8 mouse cellular contexts compared by ENCODE assay signal in genomic region chr1:86154133-86154823, GRCm38 (mm10). TPM values are rescaled to one million over a fixed set of nuclear protein-coding genes. Genes with fewer than 3 reads are reported as not detected.
DNase-seq lines count a peak whose midpoint lies in the region; ATAC-seq and TF ChIP-seq lines count a peak whose summit lies in the region.

Gene Armc9 (plus strand): TSS chr1:86154780.

- no peaks in the 10 kb centered on the region; the same call in 1 of the 2 replicates for H3K79me2 ChIP-seq in MEL (ENCODE audit: control insufficient read depth, insufficient read depth, low read length, poor library complexity)

- H3K4me1 ChIP-seq in MEL (ENCODE audit: control insufficient read depth in 1 of 2, insufficient read depth in 2 of 2, low read length in 2 of 2) = peaks cover 3 to 7% of the 10 kb centered on the region in 2 experiments; a peak in 2 of 4 replicates
- H3K4me1 ChIP-seq in cerebellum, adult 2 months (ENCODE audit: control insufficient read depth, insufficient read depth, low read length) = peaks cover 3% of the 10 kb centered on the region; the same call in 1 of the 2 replicates
- H3K4me1 ChIP-seq in lung, embryonic 16.5 days (replicated peaks; ENCODE audit: control insufficient read depth, insufficient read depth, low read length) = peaks cover 7% of the 10 kb centered on the region

- peak within 1 kb of the TSS; percentile 81 for H3K9ac ChIP-seq in MEL (ENCODE audit: control insufficient read depth, low read depth, low read length, poor library complexity, severe bottlenecking)
- H3K9ac ChIP-seq in lung, embryonic 16.5 days (ENCODE audit: low read length) = peak within 1 kb of the TSS; percentile 73

- peaks cover 0 to 5% of the 10 kb centered on the region in 2 experiments; a peak in 2 of 4 replicates for H3K36me3 ChIP-seq in MEL (ENCODE audit: control insufficient read depth in 1 of 2, insufficient read depth in 2 of 2, low read length in 2 of 2)
- no peaks in the 10 kb centered on the region for H3K36me3 ChIP-seq in lung, embryonic 16.5 days (ENCODE audit: control insufficient read depth, insufficient read depth, low read length)

- H3K4me3 ChIP-seq in MEL (ENCODE audit: control insufficient read depth in 1 of 2, insufficient read depth in 1 of 2, low read depth in 2 of 2, low read length in 2 of 2) = peak within 1 kb of the TSS; percentile 75 to 84
- H3K4me3 ChIP-seq in cerebellum, adult 2 months (replicated peaks; ENCODE audit: insufficient read depth, low read depth, low read length) = peak within 1 kb of the TSS; percentile 76
- H3K4me3 ChIP-seq in lung, embryonic 16.5 days (ENCODE audit: low read length) = peak within 1 kb of the TSS; percentile 70

- H3K4me2 ChIP-seq in lung, embryonic 16.5 days (ENCODE audit: low read depth, low read length) = peak within 1 kb of the TSS; percentile 69

- TF ChIP-seq POLR2A in MEL (IDR thresholded peaks at IDR 0.05; ENCODE audit: control insufficient read depth in 1 of 2, insufficient read depth in 1 of 2, low read depth in 1 of 2, low read length in 2 of 2, poor library complexity in 1 of 2) = peak; percentile 52 to 96; a peak in 2 of 4 replicates
- TF ChIP-seq POLR2A in cerebellum, adult 2 months (IDR thresholded peaks at IDR 0.05; ENCODE audit: borderline replicate concordance, insufficient read depth, low read length) = peak; percentile 96

- no peak for TF ChIP-seq EP300 in MEL (IDR thresholded peaks at IDR 0.05; ENCODE audit: low read depth in 1 of 2, low read length in 2 of 2)

- 4% methylated on average over 40 of the region's 40 CpGs for WGBS in cerebellum, adult 2 months
- 3% methylated on average over 40 of the region's 40 CpGs for WGBS in lung, embryonic 16.5 days

- peak within 1 kb of the TSS; percentile 94 for H3K27ac ChIP-seq in MEL (ENCODE audit: control insufficient read depth, low read depth, low read length)
- H3K27ac ChIP-seq in cerebellum, adult 2 months (ENCODE audit: insufficient read depth, low read length) = peak within 1 kb of the TSS; percentile 10
- peak within 1 kb of the TSS; percentile 81 for H3K27ac ChIP-seq in lung, embryonic 16.5 days (ENCODE audit: low read length)

- ATAC-seq in hematopoietic stem cell, adult 5-6 weeks (replicated peaks in 1 of 2; ENCODE audit: insufficient read depth in 1 of 2, low FRiP score in 2 of 2, low TSS enrichment in 1 of 2, low read depth in 1 of 2, poor library complexity in 2 of 2, severe bottlenecking in 2 of 2) = peak; percentile 97 to 99
- ATAC-seq in lung, embryonic 16.5 days (ENCODE audit: low read depth) = peak; percentile 100

- TF ChIP-seq CTCF in MEL (IDR thresholded peaks at IDR 0.05 in 2 of 3, conservative IDR thresholded peaks at IDR 0.05 in 1 of 3; ENCODE audit: control insufficient read depth in 1 of 3, insufficient read depth in 1 of 3, low read depth in 2 of 3, low read length in 3 of 3, poor library complexity in 1 of 3, severe bottlenecking in 1 of 3) = no peak
- TF ChIP-seq CTCF in cerebellum, adult 2 months (IDR thresholded peaks at IDR 0.05; ENCODE audit: borderline replicate concordance, insufficient read depth, low read depth, low read length) = no peak

- DNase-seq in MEL (ENCODE audit: low read depth, low spot score) = peak; percentile 99
- DNase-seq in cerebellum, adult 2 months = peak; percentile 93 to 95
- DNase-seq in forelimb bud, embryonic 11.5 days (ENCODE audit: low read depth, low spot score) = peak; percentile 95
- peak; percentile 82 for DNase-seq in layer of hippocampus, adult 9-10 months (ENCODE audit: low spot score)
- DNase-seq in ovary, postnatal 10 days (ENCODE audit: low spot score) = peak; percentile 88
- DNase-seq in thymus, postnatal 10 days (ENCODE audit: low spot score in 2 of 2) = peak; percentile 92 to 93

- no peak for TF ChIP-seq RAD21 in MEL (IDR thresholded peaks at IDR 0.05; ENCODE audit: low read depth, low read length)

- H3K9me3 ChIP-seq in MEL (replicated peaks; ENCODE audit: insufficient read depth, low read length) = no peaks in the 10 kb centered on the region
- H3K9me3 ChIP-seq in lung, embryonic 16.5 days (ENCODE audit: control insufficient read depth, low read length) = no peaks in the 10 kb centered on the region

- H3K27me3 ChIP-seq in MEL (ENCODE audit: control insufficient read depth in 1 of 2, insufficient read depth in 2 of 2, low read length in 2 of 2) = no peaks in the 10 kb centered on the region
- no peaks in the 10 kb centered on the region for H3K27me3 ChIP-seq in cerebellum, adult 2 months (ENCODE audit: control insufficient read depth, insufficient read depth, low read length)
- no peaks in the 10 kb centered on the region for H3K27me3 ChIP-seq in lung, embryonic 16.5 days (ENCODE audit: control insufficient read depth, insufficient read depth, low read depth, low read length)

TF ChIP-seq in MEL, 35 proteins besides CTCF, POLR2A, EP300 and RAD21:
- no peak for TF ChIP-seq GATA1 (IDR thresholded peaks at IDR 0.05; ENCODE audit: low read depth, low read length)
- TF ChIP-seq POLR2AphosphoS5 (IDR thresholded peaks at IDR 0.05; ENCODE audit: borderline replicate concordance, low read depth, low read length) = no peak
- TF ChIP-seq MAX (IDR thresholded peaks at IDR 0.05; ENCODE audit: low read length) = peak; percentile 98
- peak; percentile 96 for TF ChIP-seq ELF1 (IDR thresholded peaks at IDR 0.05; ENCODE audit: low read depth, low read length)
- TF ChIP-seq NELFE (IDR thresholded peaks at IDR 0.05; ENCODE audit: low read depth, low read length) = peak; percentile 89
- TF ChIP-seq CHD2 (IDR thresholded peaks at IDR 0.05; ENCODE audit: low read length) = no peak
- TF ChIP-seq ZMIZ1 (IDR thresholded peaks at IDR 0.05; ENCODE audit: low read depth, low read length) = no peak
- no peak for TF ChIP-seq MYB (IDR thresholded peaks at IDR 0.05; ENCODE audit: low read depth, low read length)
- TF ChIP-seq POLR2AphosphoS2 (IDR thresholded peaks at IDR 0.05; ENCODE audit: low read length) = peak; percentile 75; the same call in 1 of the 2 replicates
- TF ChIP-seq ETS1 (IDR thresholded peaks at IDR 0.05; ENCODE audit: low read depth, low read length) = peak; percentile 32; the same call in 1 of the 2 replicates
- TF ChIP-seq GABPA (IDR thresholded peaks at IDR 0.05; ENCODE audit: low read depth, low read length) = no peak
- no peak for TF ChIP-seq MAZ (IDR thresholded peaks at IDR 0.05; ENCODE audit: low read depth, low read length)
- peak; percentile 99 for TF ChIP-seq USF1 (IDR thresholded peaks at IDR 0.05; ENCODE audit: low read depth, low read length)
- peak; percentile 96 for TF ChIP-seq MXI1 (IDR thresholded peaks at IDR 0.05; ENCODE audit: low read depth, low read length)
- peak; percentile 78; the same call in 1 of the 2 replicates for TF ChIP-seq MYC (IDR thresholded peaks at IDR 0.05; ENCODE audit: low read depth, low read length)
- no peak for TF ChIP-seq CHD1 (IDR thresholded peaks at IDR 0.05; ENCODE audit: low read depth, low read length)
- TF ChIP-seq ZC3H11A (IDR thresholded peaks at IDR 0.05; ENCODE audit: low read depth, low read length) = no peak
- TF ChIP-seq MEF2A (IDR thresholded peaks at IDR 0.05; ENCODE audit: extremely low read depth, insufficient replicate concordance, low read depth, low read length, poor library complexity, severe bottlenecking) = no peak
- TF ChIP-seq SMC3 (IDR thresholded peaks at IDR 0.05; ENCODE audit: low read depth, low read length) = no peak
- TF ChIP-seq SIN3A (IDR thresholded peaks at IDR 0.05; ENCODE audit: low read length) = peak; percentile 96
- TF ChIP-seq USF2 (IDR thresholded peaks at IDR 0.05; ENCODE audit: borderline replicate concordance in 1 of 2, insufficient read depth in 1 of 2, low read depth in 1 of 2, low read length in 2 of 2) = peak; percentile 85 to 95; a peak in 3 of 4 replicates
- TF ChIP-seq NRF1 (IDR thresholded peaks at IDR 0.05; ENCODE audit: insufficient read depth, low read depth, low read length, poor library complexity, severe bottlenecking) = no peak
- TF ChIP-seq RCOR1 (IDR thresholded peaks at IDR 0.05; ENCODE audit: low read depth, low read length) = no peak
- no peak for TF ChIP-seq ZNF384 (IDR thresholded peaks at IDR 0.05; ENCODE audit: low read depth, low read length)
- peak; percentile 89 for TF ChIP-seq HCFC1 (IDR thresholded peaks at IDR 0.05; ENCODE audit: low read depth, low read length)
- TF ChIP-seq TCF12 (IDR thresholded peaks at IDR 0.05; ENCODE audit: low read depth, low read length) = peak; percentile 72
- no peak for TF ChIP-seq JUND (IDR thresholded peaks at IDR 0.05; ENCODE audit: low read depth, low read length)
- TF ChIP-seq KAT2A (conservative IDR thresholded peaks at IDR 0.05; ENCODE audit: low read depth, low read length) = no peak; the same call in 1 of the 2 replicates
- peak; percentile 64; the same call in 1 of the 2 replicates for TF ChIP-seq BHLHE40 (IDR thresholded peaks at IDR 0.05; ENCODE audit: borderline replicate concordance, low read depth, low read length)
- no peak for TF ChIP-seq UBTF (IDR thresholded peaks at IDR 0.05; ENCODE audit: borderline replicate concordance, insufficient read depth, low read depth, low read length)
- TF ChIP-seq TBP (IDR thresholded peaks at IDR 0.05; ENCODE audit: low read depth, low read length) = peak; percentile 92
- peak; percentile 40 for TF ChIP-seq TAL1 (IDR thresholded peaks at IDR 0.05; ENCODE audit: low read length)
- no peak for TF ChIP-seq ZKSCAN1 (IDR thresholded peaks at IDR 0.05; ENCODE audit: low read depth, low read length)
- no peak for TF ChIP-seq E2F4 (IDR thresholded peaks at IDR 0.05; ENCODE audit: borderline replicate concordance, low read depth, low read length)
- TF ChIP-seq MAFK (IDR thresholded peaks at IDR 0.05; ENCODE audit: borderline replicate concordance, low read depth, low read length) = no peak
TF ChIP-seq in MEL: peak in this region for 15.

RNA-seq across cellular contexts. Expression of gene Armc9, which starts in this region (rescaled TPM):
- 5.9 and 7.2 TPM in 2 replicates for total RNA-seq in MEL (2012; rRNA removed)
- 10 to 100 TPM in 1 of 2 experiments, not detected in 1; 12.0 TPM for polyA plus RNA-seq in MEL (2012; ENCODE audit: insufficient read depth in 1 of 2, insufficient read length in 2 of 2, low read depth in 1 of 2, low replicate concordance in 2 of 2, missing spikeins in 1 of 2)
- 24.4 and 24.9 TPM in 2 replicates for polyA plus RNA-seq in cerebellum, adult 2 months (2012; rRNA removed)
- 11.3 and 13.4 TPM in 2 replicates for total RNA-seq in hematopoietic stem cell, adult 5-6 weeks (2017)
- polyA plus RNA-seq in lung, embryonic 16.5 days (2015; fragmentation: Nextera tagmentation; extraction: Ambion mirVana) = 19.0 and 20.5 TPM in 2 replicates

Comparison
In these comparisons a context has a peak if more than half of its experiments do, and no peak if none do; other contexts are left out.
1. Peak in every context shown above with its lines: DNase-seq, ATAC-seq, H3K4me3 ChIP-seq and H3K27ac ChIP-seq.
2. H3K27ac ChIP-seq: peak in every context shown above with its lines; median percentile 94 in MEL; 81 in lung, embryonic 16.5 days; 10 in cerebellum, adult 2 months.